Mouse (Mus musculus) thymus, adult 2 months (tissue): ENCODE results near the gene Cacna1c.

Experiments
- CTCF ChIP-seq: fragments of 200-500 bp; IDR thresholded peaks from 2 replicates; pipeline ENCODE4 v1.5.1; 2012; ENCODE audit warnings: mild to moderate bottlenecking, control low read depth, low read length, moderate library complexity, borderline replicate concordance; ENCODE audit not compliant: control insufficient read depth, poor library complexity, insufficient read depth; ENCODE audit errors: extremely low read depth
- POLR2A ChIP-seq: fragments of 200-500 bp; IDR thresholded peaks from 2 replicates; pipeline ENCODE4 v1.6.1; 2012; ENCODE audit warnings: mild to moderate bottlenecking, low read length, control low read depth, moderate library complexity; ENCODE audit not compliant: control insufficient read depth, poor library complexity, insufficient read depth; ENCODE audit errors: extremely low read depth

- TF ChIP-seq CTCF, result no peak
- no peak for TF ChIP-seq POLR2A
These were observed 592.4 kb downstream of the Cacna1c start for GRCm38 (mm10) chr6:118603825-118604224.
